Comparison of ENCODE assay signal across 28 mouse cellular contexts in the genomic region with DNA sequence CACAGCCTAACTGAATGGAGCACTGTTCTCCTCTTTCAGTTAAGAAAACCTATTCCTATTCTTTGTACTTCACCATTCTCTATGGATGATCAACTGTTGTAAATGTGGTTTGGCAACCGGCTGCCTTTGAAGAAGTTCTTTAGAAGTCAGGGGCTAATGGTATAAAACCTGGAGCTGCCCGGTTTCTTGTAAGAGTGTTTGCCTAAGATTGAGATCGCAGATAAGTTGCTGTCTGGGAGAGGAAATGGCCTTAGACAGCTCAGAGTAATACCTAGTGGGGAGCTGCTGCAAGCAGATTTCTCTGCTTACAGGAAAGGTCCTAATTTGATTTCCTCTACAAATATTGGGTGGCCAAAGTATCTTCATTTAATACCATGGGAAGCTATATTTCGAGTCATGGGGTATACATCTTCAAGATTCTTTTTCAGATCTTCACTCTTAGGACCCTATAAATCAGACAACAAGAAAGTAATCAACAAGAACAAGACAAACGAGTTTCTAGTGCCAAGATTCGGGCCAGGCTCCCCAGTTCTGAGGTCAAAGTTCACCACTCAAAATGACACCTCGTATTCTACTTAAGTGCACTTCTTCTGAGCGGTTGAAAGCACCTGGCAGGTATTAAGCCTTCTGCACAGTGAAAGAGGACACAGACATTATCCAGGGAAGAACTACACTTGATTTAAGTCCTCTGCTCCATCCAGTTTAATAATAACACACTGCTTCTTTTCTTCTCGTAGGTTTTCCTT.
DNase-seq lines count a peak whose midpoint lies in the region; ATAC-seq and TF ChIP-seq lines count a peak whose summit lies in the region.
"Had no signal": no experiment of that assay in that cellular context is flagged by ENCODE, and none has a peak within 500 bp of the region (broad histone marks: within the 10 kb centered on the region; RNA-seq: fewer than 3 reads in every experiment).

No protein-coding gene starts in this region.

- H3K4me3 ChIP-seq in kidney, postnatal 0 days (replicated peaks; ENCODE audit: low read depth, low read length): no peak overlapping the region
- H3K4me3 ChIP-seq in intestine, postnatal 0 days (ENCODE audit: low read depth, low read length): no peak overlapping the region
- H3K4me3 ChIP-seq: embryonic facial prominence, embryonic 15.5 days; heart, embryonic 13.5 days; hindbrain, embryonic 13.5 days; kidney, embryonic 15.5 days; limb, embryonic 15.5 days; liver, embryonic 15.5 days; midbrain, embryonic 13.5 days had no signal

- no peak for TF ChIP-seq CTCF in kidney, postnatal 0 days (IDR thresholded peaks at IDR 0.05; ENCODE audit: low read depth)
- no peak for TF ChIP-seq CTCF in intestine, postnatal 0 days (IDR thresholded peaks at IDR 0.05; ENCODE audit: low read depth)

- H3K9ac ChIP-seq in kidney, postnatal 0 days (ENCODE audit: low read depth, low read length): no peak overlapping the region
- no peak overlapping the region for H3K9ac ChIP-seq in intestine, postnatal 0 days (ENCODE audit: low read depth, low read length)
- H3K9ac ChIP-seq: embryonic facial prominence, embryonic 15.5 days; heart, embryonic 13.5 days; hindbrain, embryonic 13.5 days; kidney, embryonic 15.5 days; limb, embryonic 15.5 days; liver, embryonic 15.5 days; midbrain, embryonic 13.5 days had no signal

- no peak overlapping the region for H3K27ac ChIP-seq in kidney, postnatal 0 days
- H3K27ac ChIP-seq in intestine, postnatal 0 days (ENCODE audit: low read depth, low read length): no peak overlapping the region
- H3K27ac ChIP-seq: embryonic facial prominence, embryonic 15.5 days; heart, embryonic 13.5 days; hindbrain, embryonic 13.5 days; kidney, embryonic 15.5 days; limb, embryonic 15.5 days; liver, embryonic 15.5 days; midbrain, embryonic 13.5 days had no signal

- intact Hi-C loops in heart, postnatal 25 days (cut with DNase I): no loop called here

- H3K36me3 ChIP-seq in kidney, postnatal 0 days (ENCODE audit: insufficient read depth, low read length): no peaks in the 10 kb centered on the region
- H3K36me3 ChIP-seq in intestine, postnatal 0 days (ENCODE audit: control insufficient read depth, insufficient read depth): no peaks in the 10 kb centered on the region
- H3K36me3 ChIP-seq: embryonic facial prominence, embryonic 15.5 days; heart, embryonic 13.5 days; hindbrain, embryonic 13.5 days; kidney, embryonic 15.5 days; limb, embryonic 15.5 days; liver, embryonic 15.5 days; midbrain, embryonic 13.5 days had no signal

- 29% methylated on average over 9 of the region's 9 CpGs for WGBS in kidney, postnatal 0 days
- WGBS in intestine, postnatal 0 days: 17% methylated on average over 9 of the region's 9 CpGs

- DNase-seq in kidney, postnatal 0 days (ENCODE audit: low spot score): peak; percentile 32
- no peak for DNase-seq in kidney, adult 9 months
- peak; percentile 14 for DNase-seq in urinary bladder, postnatal 14 days (ENCODE audit: low spot score)
- no peak for DNase-seq in urinary bladder, postnatal 36 days (ENCODE audit: low spot score in 2 of 2)
- no peak for DNase-seq in left cerebral cortex, adult 11 months (ENCODE audit: low spot score)
- DNase-seq in heart, postnatal 25 days (ENCODE audit: low spot score): no peak
- no peak for DNase-seq in frontal cortex, postnatal 10 days (ENCODE audit: low spot score in 2 of 2)
- DNase-seq: adrenal gland, postnatal 36 days; cerebellum, adult 9-10 months; gastrocnemius, postnatal 14 days; heart, adult 11 months; heart, postnatal 36 days; kidney, postnatal 4 days; layer of hippocampus, adult 9-11 months; left cerebral cortex, postnatal 4 days; right cerebral cortex, postnatal 14 days; spleen, adult 18-20 months had no signal

- ATAC-seq in kidney, postnatal 0 days (replicated peaks; ENCODE audit: low FRiP score, low read depth): no peak
- peak; percentile 81 for ATAC-seq in intestine, postnatal 0 days
- ATAC-seq: CD4-positive, CD25-positive, alpha-beta regulatory T cell, adult 4 months; forebrain, embryonic 16.5 days; inflammation-experienced regulatory T-cells, adult 6 months; midbrain, embryonic 13.5 days had no signal

- H3K4me1 ChIP-seq in kidney, postnatal 0 days (replicated peaks; ENCODE audit: insufficient read depth, low read length): no peaks in the 10 kb centered on the region
- H3K4me1 ChIP-seq in intestine, postnatal 0 days (replicated peaks; ENCODE audit: control insufficient read depth, insufficient read depth, low read length): 0 out of 2 replicates have a peak, but pooled peaks cover 3% of the 10 kb centered on the region
- H3K4me1 ChIP-seq: embryonic facial prominence, embryonic 15.5 days; heart, embryonic 13.5 days; hindbrain, embryonic 13.5 days; kidney, embryonic 15.5 days; limb, embryonic 15.5 days; liver, embryonic 15.5 days; midbrain, embryonic 13.5 days had no signal

- H3K4me2 ChIP-seq in kidney, postnatal 0 days (ENCODE audit: low read length): no peak overlapping the region
- H3K4me2 ChIP-seq in intestine, postnatal 0 days (replicated peaks; ENCODE audit: low read depth): no peak overlapping the region
- H3K4me2 ChIP-seq: embryonic facial prominence, embryonic 15.5 days; heart, embryonic 13.5 days; hindbrain, embryonic 13.5 days; kidney, embryonic 15.5 days; limb, embryonic 15.5 days; liver, embryonic 15.5 days; midbrain, embryonic 13.5 days had no signal

- no peaks in the 10 kb centered on the region for H3K27me3 ChIP-seq in kidney, postnatal 0 days (ENCODE audit: insufficient read depth, low read length)
- H3K27me3 ChIP-seq in intestine, postnatal 0 days (replicated peaks; ENCODE audit: control insufficient read depth, insufficient read depth, low read length): no peaks in the 10 kb centered on the region
- H3K27me3 ChIP-seq: embryonic facial prominence, embryonic 15.5 days; heart, embryonic 13.5 days; hindbrain, embryonic 13.5 days; kidney, embryonic 15.5 days; limb, embryonic 15.5 days; liver, embryonic 15.5 days; midbrain, embryonic 13.5 days had no signal

- no peaks in the 10 kb centered on the region for H3K9me3 ChIP-seq in kidney, postnatal 0 days (replicated peaks; ENCODE audit: low read length)
- no peaks in the 10 kb centered on the region for H3K9me3 ChIP-seq in intestine, postnatal 0 days (ENCODE audit: control insufficient read depth)
- H3K9me3 ChIP-seq: embryonic facial prominence, embryonic 15.5 days; heart, embryonic 13.5 days; hindbrain, embryonic 13.5 days; kidney, embryonic 15.5 days; limb, embryonic 15.5 days; liver, embryonic 15.5 days; midbrain, embryonic 13.5 days had no signal

Comparison
In these comparisons a context has a peak if more than half of its experiments do, and no peak if none do; other contexts are left out.
1. DNase-seq: peak in kidney, postnatal 0 days (single experiment) and urinary bladder, postnatal 14 days (single experiment); none in kidney, adult 9 months (single experiment), urinary bladder, postnatal 36 days (0 of 2), left cerebral cortex, adult 11 months (single experiment), heart, postnatal 25 days (single experiment) and frontal cortex, postnatal 10 days (0 of 2).